Mouse (Mus musculus) hindbrain, embryonic 15.5 days (tissue): ENCODE results near the gene Pabpc6. TPM values are rescaled to one million over a fixed set of nuclear protein-coding genes. Genes with fewer than 3 reads are reported as not detected.

Experiments
- ATAC-seq: fragments of 200-750 bp; cut with Nextera tagmentation; 2 replicates; pipeline ENCODE4 v1.8.0; 2017; ENCODE audit warnings: low read depth, moderate number of reproducible peaks, moderate TSS enrichment; ENCODE audit not compliant: low FRiP score
- H3K27ac ChIP-seq: fragments of 300-500 bp; sonication (generic); replicated peaks from 2 replicates; pipeline ENCODE4 v1.5.1; 2015; ENCODE audit warnings: mild to moderate bottlenecking, inconsistent platforms
- H3K27me3 ChIP-seq: fragments of 300-500 bp; sonication (generic); 2 replicates; pipeline ENCODE4 v1.6.1; 2015; ENCODE audit warnings: control low read depth, inconsistent platforms
- H3K36me3 ChIP-seq: fragments of 300-500 bp; sonication (generic); 2 replicates; pipeline ENCODE4 v1.6.1; 2015; ENCODE audit warnings: control low read depth, inconsistent platforms
- H3K4me1 ChIP-seq: fragments of 300-500 bp; sonication (generic); replicated peaks from 2 replicates; pipeline ENCODE4 v1.6.1; 2015; ENCODE audit warnings: control low read depth, inconsistent platforms
- H3K4me2 ChIP-seq: fragments of 300-500 bp; sonication (generic); 2 replicates; pipeline ENCODE4 v1.6.1; 2015; ENCODE audit warnings: moderate library complexity, mild to moderate bottlenecking, inconsistent platforms
- H3K4me3 ChIP-seq: fragments of 300-500 bp; sonication (generic); 2 replicates; pipeline ENCODE4 v1.5.1; 2015; ENCODE audit warnings: mild to moderate bottlenecking, inconsistent platforms
- H3K9ac ChIP-seq: fragments of 300-500 bp; sonication (generic); 2 replicates; pipeline ENCODE4 v1.6.1; 2015; ENCODE audit warnings: inconsistent platforms
- H3K9me3 ChIP-seq: fragments of 300-500 bp; sonication (generic); 2 replicates; pipeline ENCODE4 v1.6.1; 2016; ENCODE audit warnings: control low read depth, inconsistent platforms
- WGBS: fragments of 180-500 bp; shearing (Covaris S2); methylation state at CpG from one replicate; pipeline ENCODE4 v1.1.7; 2015; 5-methylcytosine and 5-hydroxymethylcytosine counted together
- polyA plus RNA-seq: library from polyadenylated mRNA; unstranded; fragments of >200 nt; fragmentation: Nextera tagmentation; extraction: Ambion mirVana; gene quantifications from 2 replicates; pipeline ENCODE4 v1.2.1, GENCODE M21; 2015

Gene Pabpc6
- polyA plus RNA-seq, 1 experiment from 2014 or later = not detected

- H3K9me3 ChIP-seq = no peaks in the 10 kb centered on the region
- ATAC-seq = no peak
- H3K4me1 ChIP-seq = 0 out of 2 replicates have a peak, but pooled peaks cover 3% of the 10 kb centered on the region
- no peak overlapping the region for H3K9ac ChIP-seq
- H3K27me3 ChIP-seq = no peaks in the 10 kb centered on the region
- H3K27ac ChIP-seq = no peak overlapping the region
- WGBS = 35% methylated on average over 4 of the region's 4 CpGs
- H3K4me3 ChIP-seq = no peak overlapping the region
- no peaks in the 10 kb centered on the region for H3K36me3 ChIP-seq
- H3K4me2 ChIP-seq = no peak overlapping the region
Observed at GRCm38 (mm10) chr17:9647644-9648043, 21.9 kb downstream of the Pabpc6 start.

- H3K9ac ChIP-seq = no peak overlapping the region
- no peak for ATAC-seq
- 54% methylated on average over 7 of the region's 7 CpGs for WGBS
- no peak overlapping the region for H3K4me3 ChIP-seq
- no peaks in the 10 kb centered on the region for H3K9me3 ChIP-seq
- H3K4me2 ChIP-seq = no peak overlapping the region
- H3K27ac ChIP-seq = no peak overlapping the region
- no peaks in the 10 kb centered on the region for H3K36me3 ChIP-seq
- no peaks in the 10 kb centered on the region for H3K27me3 ChIP-seq
- H3K4me1 ChIP-seq = 0 out of 2 replicates have a peak, but pooled peaks cover 3% of the 10 kb centered on the region
Observed at GRCm38 (mm10) chr17:9643657-9644180, 25.8 kb downstream of the Pabpc6 start.

- H3K36me3 ChIP-seq = no peaks in the 10 kb centered on the region
- 88% methylated on average over 4 of the region's 4 CpGs for WGBS
- no peak overlapping the region for H3K4me3 ChIP-seq
- H3K9ac ChIP-seq = no peak overlapping the region
- no peak overlapping the region for H3K4me2 ChIP-seq
- H3K4me1 ChIP-seq = no peaks in the 10 kb centered on the region
- no peaks in the 10 kb centered on the region for H3K27me3 ChIP-seq
- no peak for ATAC-seq
- no peaks in the 10 kb centered on the region for H3K9me3 ChIP-seq
- no peak overlapping the region for H3K27ac ChIP-seq
Observed at GRCm38 (mm10) chr17:9637011-9637410, 32.5 kb downstream of the Pabpc6 start.

GRCm38 (mm10) chr17:9632579-9633252 is 36.8 kb downstream of the Pabpc6 start:
- H3K4me2 ChIP-seq = no peak overlapping the region
- 39% methylated on average over 16 of the region's 16 CpGs for WGBS
- H3K9me3 ChIP-seq = no peaks in the 10 kb centered on the region
- peak; percentile 91 for ATAC-seq
- no peak overlapping the region for H3K4me3 ChIP-seq
- no peaks in the 10 kb centered on the region for H3K4me1 ChIP-seq
- H3K9ac ChIP-seq = no peak overlapping the region
- H3K36me3 ChIP-seq = no peaks in the 10 kb centered on the region
- peak overlapping the region; percentile 80 for H3K27ac ChIP-seq
- H3K27me3 ChIP-seq = no peaks in the 10 kb centered on the region

- no peaks in the 10 kb centered on the region for H3K27me3 ChIP-seq
- H3K9me3 ChIP-seq = no peaks in the 10 kb centered on the region
- no peak overlapping the region for H3K4me3 ChIP-seq
- WGBS = 41% methylated on average over 5 of the region's 5 CpGs
- H3K4me2 ChIP-seq = no peak overlapping the region
- peak overlapping the region; percentile 80 for H3K27ac ChIP-seq
- no peaks in the 10 kb centered on the region for H3K4me1 ChIP-seq
- H3K9ac ChIP-seq = no peak overlapping the region
- H3K36me3 ChIP-seq = no peaks in the 10 kb centered on the region
- peak; percentile 58; the same call in 1 of the 2 replicates for ATAC-seq
Observed at GRCm38 (mm10) chr17:9632140-9632539, 37.4 kb downstream of the Pabpc6 start.

GRCm38 (mm10) chr17:9631081-9631480 is 38.4 kb downstream of the Pabpc6 start:
- H3K4me3 ChIP-seq = no peak overlapping the region
- 42% methylated on average over 1 of the region's 1 CpGs for WGBS
- no peak overlapping the region for H3K4me2 ChIP-seq
- peak overlapping the region; percentile 48; the same call in 1 of the 2 replicates for H3K27ac ChIP-seq
- H3K27me3 ChIP-seq = no peaks in the 10 kb centered on the region
- H3K9ac ChIP-seq = no peak overlapping the region
- no peaks in the 10 kb centered on the region for H3K36me3 ChIP-seq
- no peak for ATAC-seq
- H3K4me1 ChIP-seq = no peaks in the 10 kb centered on the region
- no peaks in the 10 kb centered on the region for H3K9me3 ChIP-seq

- Histone ChIP-seq H3K4me1 (no peaks in the 10 kb centered on the region), H3K4me3 (no peak overlapping the region), H3K4me2 (no peak overlapping the region), H3K27ac (no peak overlapping the region), H3K9ac (no peak overlapping the region), H3K36me3 (no peaks in the 10 kb centered on the region), H3K27me3 (no peaks in the 10 kb centered on the region), H3K9me3 (no peaks in the 10 kb centered on the region)
- ATAC-seq = no peak
Observed at GRCm38 (mm10) chr17:9627011-9627410, 42.5 kb downstream of the Pabpc6 start.

Other genes starting within 250 kb of the Pabpc6 start
- gene Gm17728, start 247.7 kb downstream of the Pabpc6 start, polyA plus RNA-seq = 0.49 TPM in 1 of 2 replicates, not detected in the other